8 mouse cellular contexts compared by ENCODE assay signal in the genomic region with DNA sequence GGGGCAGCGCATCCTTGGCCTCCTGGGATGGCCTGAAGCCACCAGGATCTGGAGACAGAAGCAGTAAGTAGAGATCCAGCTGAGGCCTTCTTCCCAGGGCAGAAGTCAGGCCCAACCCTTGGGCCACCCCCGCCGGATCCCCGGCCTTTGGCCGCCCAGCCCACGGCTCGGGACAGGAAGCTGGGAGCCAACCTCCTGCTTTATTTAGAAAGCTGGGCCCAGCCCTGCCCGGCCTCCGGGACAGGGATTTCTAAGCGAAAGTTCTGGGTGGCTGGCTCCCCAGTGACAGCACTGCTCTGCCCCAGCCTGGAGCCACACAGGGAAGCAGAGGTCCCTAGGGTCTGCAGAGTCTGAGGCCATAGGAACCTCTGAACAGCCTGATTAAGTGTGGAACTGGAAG. TPM values are rescaled to one million over a fixed set of nuclear protein-coding genes. Genes with fewer than 3 reads are reported as not detected.
DNase-seq lines count a peak whose midpoint lies in the region; ATAC-seq lines count a peak whose summit lies in the region.

No protein-coding gene starts in this region.

- WGBS in neural tube, embryonic 12.5 days = 86% methylated on average over 10 of the region's 10 CpGs
- 45% methylated on average over 10 of the region's 10 CpGs for WGBS in heart, embryonic 12.5 days

- 0 out of 2 replicates have a peak overlapping the region, but pooled peaks have one; percentile 92 for H3K9ac ChIP-seq in neural tube, embryonic 12.5 days
- peak overlapping the region; percentile 63 for H3K9ac ChIP-seq in heart, embryonic 12.5 days

- no peak for ATAC-seq in neural tube, embryonic 12.5 days (ENCODE audit: low FRiP score, low read depth)
- ATAC-seq in heart, embryonic 12.5 days (ENCODE audit: insufficient number of reproducible peaks, low FRiP score) = no peak

- H3K4me1 ChIP-seq in neural tube, embryonic 12.5 days = peaks cover 42% of the 10 kb centered on the region
- H3K4me1 ChIP-seq in heart, embryonic 12.5 days (replicated peaks) = peaks cover 49% of the 10 kb centered on the region

- no peaks in the 10 kb centered on the region for H3K27me3 ChIP-seq in neural tube, embryonic 12.5 days (replicated peaks)
- H3K27me3 ChIP-seq in heart, embryonic 12.5 days (replicated peaks) = no peaks in the 10 kb centered on the region

- no peak overlapping the region for H3K4me3 ChIP-seq in neural tube, embryonic 12.5 days
- no peak overlapping the region for H3K4me3 ChIP-seq in heart, embryonic 12.5 days

- H3K36me3 ChIP-seq in neural tube, embryonic 12.5 days = no peaks in the 10 kb centered on the region
- H3K36me3 ChIP-seq in heart, embryonic 12.5 days = peaks cover 21% of the 10 kb centered on the region

- no peak overlapping the region for H3K4me2 ChIP-seq in neural tube, embryonic 12.5 days (replicated peaks)
- H3K4me2 ChIP-seq in heart, embryonic 12.5 days = peak overlapping the region; percentile 99

- no peaks in the 10 kb centered on the region for H3K9me3 ChIP-seq in neural tube, embryonic 12.5 days
- H3K9me3 ChIP-seq in heart, embryonic 12.5 days (replicated peaks) = no peaks in the 10 kb centered on the region

- DNase-seq in neural tube, embryonic 10.5 days (ENCODE audit: extremely low spot score, low spot score) = no peak
- DNase-seq in kidney, postnatal 14 days = peak; percentile 83
- DNase-seq in lung, postnatal 36 days = peak; percentile 73
- DNase-seq in frontal cortex, postnatal 25 days (ENCODE audit: low spot score in 2 of 2) = no peak
- no peak for DNase-seq in cerebellum, postnatal 14 days
- no peak for DNase-seq in spleen, postnatal 10 days (ENCODE audit: low spot score in 2 of 2)

- no peak overlapping the region for H3K27ac ChIP-seq in neural tube, embryonic 12.5 days
- peak overlapping the region; percentile 22 for H3K27ac ChIP-seq in heart, embryonic 12.5 days (ENCODE audit: poor library complexity, severe bottlenecking)

RNA-seq across cellular contexts. Expression of a gene that starts 3.2 kb away (rescaled TPM):
- polyA plus RNA-seq in neural tube, embryonic 12.5 days (2016; fragmentation: Nextera tagmentation; extraction: Ambion mirVana) = 77.6 and 78.3 TPM in 2 replicates
- 58.4 and 66.2 TPM in 2 replicates for polyA plus RNA-seq in heart, embryonic 12.5 days (2016; fragmentation: Nextera tagmentation; extraction: Ambion mirVana)

RNA-seq across cellular contexts. Expression of a gene that starts 17.5 kb away (rescaled TPM):
- polyA plus RNA-seq in neural tube, embryonic 12.5 days (2016; fragmentation: Nextera tagmentation; extraction: Ambion mirVana) = 547 and 569 TPM in 2 replicates
- polyA plus RNA-seq in heart, embryonic 12.5 days (2016; fragmentation: Nextera tagmentation; extraction: Ambion mirVana) = 636 and 677 TPM in 2 replicates

RNA-seq across cellular contexts. Expression of a gene that starts 17.8 kb away (rescaled TPM):
- polyA plus RNA-seq in neural tube, embryonic 12.5 days (2016; fragmentation: Nextera tagmentation; extraction: Ambion mirVana) = 0.81 and 1.2 TPM in 2 replicates
- 1.9 and 2.3 TPM in 2 replicates for polyA plus RNA-seq in heart, embryonic 12.5 days (2016; fragmentation: Nextera tagmentation; extraction: Ambion mirVana)

RNA-seq across cellular contexts. Expression of a gene that starts 32.6 kb away (rescaled TPM):
- 18.1 and 19.6 TPM in 2 replicates for polyA plus RNA-seq in neural tube, embryonic 12.5 days (2016; fragmentation: Nextera tagmentation; extraction: Ambion mirVana)
- 25.8 and 30.8 TPM in 2 replicates for polyA plus RNA-seq in heart, embryonic 12.5 days (2016; fragmentation: Nextera tagmentation; extraction: Ambion mirVana)

RNA-seq across cellular contexts. Expression of a gene that starts 41.9 kb away (rescaled TPM):
- polyA plus RNA-seq in neural tube, embryonic 12.5 days (2016; fragmentation: Nextera tagmentation; extraction: Ambion mirVana) = 0.51 and 0.56 TPM in 2 replicates
- 0.42 and 0.52 TPM in 2 replicates for polyA plus RNA-seq in heart, embryonic 12.5 days (2016; fragmentation: Nextera tagmentation; extraction: Ambion mirVana)

Comparison
In these comparisons a context has a peak if more than half of its experiments do, and no peak if none do; other contexts are left out.
1. DNase-seq: peak in kidney, postnatal 14 days (single experiment) and lung, postnatal 36 days (single experiment); none in neural tube, embryonic 10.5 days (single experiment), frontal cortex, postnatal 25 days (0 of 2), cerebellum, postnatal 14 days (0 of 2) and spleen, postnatal 10 days (0 of 2).